Mouse (Mus musculus) ovary, postnatal 10 days (tissue): Measurements from ENCODE around the gene Sdk1.
"Not testable (repeated sequence)": the region's sequence is repeated elsewhere in the genome, so short reads cannot be mapped to it uniquely, and the experiment has no call there.

Source experiments
- DNase-seq: peaks from one replicate; pipeline ENCODE4 v3.0.0; 2022; ENCODE audit warnings: low spot score

Sdk1 gene

DNA sequence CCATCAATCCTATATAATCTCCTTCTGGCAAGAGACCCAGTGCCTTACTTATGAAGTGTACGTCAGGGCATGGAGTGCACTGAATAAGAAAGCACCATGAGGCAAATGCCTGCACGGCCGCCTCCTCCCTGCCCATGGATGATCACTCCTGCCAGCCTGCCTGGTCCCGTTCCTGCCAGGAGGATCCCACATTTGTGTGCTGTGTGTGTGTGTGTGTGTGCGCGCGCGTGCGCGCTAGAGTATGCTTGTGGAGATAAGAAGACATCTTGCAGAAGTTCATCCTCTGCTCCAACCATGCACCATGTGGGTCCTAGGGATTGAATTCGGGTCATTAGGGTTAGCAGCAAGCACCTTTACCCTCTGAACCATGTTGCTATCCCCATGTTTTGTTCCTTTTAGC lies 395.1 kb downstream of the Sdk1 start:
- no peak for DNase-seq

DNA sequence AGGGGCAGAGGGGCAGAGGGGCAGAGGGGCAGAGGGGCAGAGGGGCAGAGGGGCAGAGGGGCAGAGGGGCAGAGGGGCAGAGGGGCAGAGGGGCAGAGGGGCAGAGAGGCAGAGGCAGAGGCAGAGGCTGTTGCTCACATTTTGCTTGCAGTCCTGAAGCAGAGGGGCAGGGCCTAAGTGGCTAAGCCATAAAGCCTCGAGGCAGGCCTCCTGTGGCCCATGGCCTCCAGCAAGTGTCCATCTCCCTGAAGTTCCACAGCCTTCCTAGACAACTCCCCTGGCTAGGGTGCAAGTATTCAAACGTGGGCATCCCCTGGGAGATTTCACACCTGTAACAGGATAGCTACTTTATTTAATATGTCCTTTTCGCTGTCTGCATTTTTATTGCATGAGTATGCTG lies 395.8 kb downstream of the Sdk1 start:
- not testable (repeated sequence) for DNase-seq

DNA sequence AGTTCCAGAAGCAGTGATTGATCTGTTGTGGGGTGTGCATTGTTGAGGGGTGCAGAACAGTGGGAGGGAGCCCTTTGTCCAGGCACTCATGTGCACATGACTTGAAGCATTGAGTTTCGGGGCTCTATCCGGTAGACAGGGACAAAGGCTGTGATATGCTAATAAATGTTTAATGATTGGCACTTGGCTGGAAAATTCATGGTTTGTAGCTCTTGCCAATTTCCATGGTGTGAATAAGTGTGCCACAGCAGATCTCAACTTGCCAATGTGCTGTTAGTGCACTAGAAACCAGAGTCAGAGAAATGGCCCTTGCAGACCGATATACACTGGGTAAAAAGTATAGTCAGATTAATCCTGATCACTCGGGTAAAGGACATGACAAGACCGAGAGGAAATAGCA lies 404.4 kb downstream of the Sdk1 start:
- no peak for DNase-seq

DNA sequence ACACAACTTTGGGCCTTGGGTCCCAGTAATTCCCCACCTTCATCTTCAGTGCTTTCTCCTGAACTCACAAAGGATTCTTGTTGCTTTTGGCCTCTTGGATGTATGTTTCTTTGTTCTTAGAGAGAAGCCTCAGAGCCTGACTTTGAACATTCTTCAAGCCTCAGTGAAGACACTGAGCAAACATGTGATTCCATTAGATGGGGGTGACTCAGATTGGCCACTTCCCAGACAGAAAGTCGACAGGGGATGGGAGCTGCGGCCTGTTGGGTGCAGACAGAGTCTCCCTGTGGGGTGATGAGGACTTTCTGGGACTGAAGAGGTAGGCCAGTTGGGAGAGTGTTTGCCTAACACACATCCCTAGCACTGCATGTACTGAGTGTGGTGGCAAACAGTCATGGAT lies 405.3 kb downstream of the Sdk1 start:
- no peak for DNase-seq

DNA sequence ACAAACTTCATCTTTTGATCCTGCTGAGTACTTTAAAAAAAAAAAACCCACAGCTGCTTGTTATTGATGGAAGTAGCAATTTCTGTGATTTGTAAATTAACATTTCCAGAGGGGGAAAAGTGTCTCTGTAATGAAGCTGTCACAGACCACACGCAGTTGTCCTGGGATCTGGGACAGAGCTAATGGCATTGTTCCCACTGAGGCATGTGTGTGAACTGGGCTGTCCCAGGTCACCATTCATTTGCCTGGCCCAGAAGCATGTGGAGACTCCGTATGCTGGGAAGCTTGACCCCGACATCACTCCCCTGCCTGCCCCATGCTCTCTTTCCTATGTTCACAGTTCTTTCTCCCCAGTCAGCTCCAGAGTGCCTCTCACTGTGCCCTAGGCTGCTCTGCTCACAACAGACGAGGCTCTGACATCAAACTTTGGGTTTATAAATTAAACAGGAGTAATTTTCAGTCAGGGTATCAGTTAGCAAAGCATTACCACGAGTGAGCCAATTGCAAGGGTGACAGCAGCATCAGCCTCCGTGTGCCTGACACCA lies 408.6 kb downstream of the Sdk1 start:
- DNase-seq = no peak

DNA sequence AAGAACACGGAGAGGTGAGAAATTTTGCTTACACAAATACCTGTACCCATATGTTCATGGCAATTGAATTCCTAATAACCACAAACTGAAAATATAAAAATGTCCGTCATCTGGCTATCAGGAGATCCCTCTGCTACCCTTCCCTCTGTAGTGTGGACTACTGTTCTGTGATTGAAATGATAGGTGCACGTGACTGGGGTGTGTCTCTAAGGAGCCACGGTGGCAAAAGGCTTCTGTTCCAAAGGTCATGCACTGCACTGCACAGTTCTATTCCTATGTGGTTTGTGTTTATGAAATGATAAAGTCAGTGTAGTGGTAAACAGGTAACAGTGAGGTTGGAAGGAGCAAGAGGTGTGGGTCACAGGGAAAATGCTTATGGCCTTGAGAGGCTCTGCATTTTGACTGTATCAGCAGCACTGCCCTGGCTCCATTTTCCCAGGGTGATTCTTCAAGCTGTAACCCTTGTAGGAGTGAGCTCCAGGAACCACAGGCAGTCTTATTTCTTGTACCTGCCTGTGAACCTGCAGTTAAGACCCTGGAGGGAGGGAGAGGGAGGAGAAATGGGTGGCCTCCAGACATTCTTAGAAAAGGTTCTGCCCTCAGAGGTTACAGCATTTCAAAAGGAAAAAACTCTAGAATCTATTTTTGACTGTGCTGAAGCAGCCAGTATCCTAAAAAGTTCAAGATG lies 410.5 kb downstream of the Sdk1 start:
- DNase-seq = no peak

DNA sequence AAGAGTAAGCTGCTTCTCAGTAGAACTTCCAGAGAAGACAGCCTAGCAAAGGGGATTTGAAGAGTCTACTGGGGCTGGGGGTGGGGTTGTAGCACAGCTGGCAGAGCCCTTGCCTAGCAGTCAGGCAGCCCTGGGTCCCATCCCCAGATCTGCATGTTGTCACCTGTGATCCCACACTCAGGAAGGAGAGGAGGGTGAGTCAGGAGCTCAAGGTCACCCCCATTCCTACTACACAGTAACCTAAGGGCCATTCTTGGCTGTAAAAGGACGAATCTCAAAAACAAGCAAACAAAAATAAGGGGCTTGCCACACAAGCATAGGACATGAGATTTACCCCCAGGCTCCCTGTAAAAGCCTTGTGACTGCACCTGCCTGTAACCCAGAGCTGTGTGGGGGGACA lies 435.1 kb downstream of the Sdk1 start:
- no peak for DNase-seq

DNA sequence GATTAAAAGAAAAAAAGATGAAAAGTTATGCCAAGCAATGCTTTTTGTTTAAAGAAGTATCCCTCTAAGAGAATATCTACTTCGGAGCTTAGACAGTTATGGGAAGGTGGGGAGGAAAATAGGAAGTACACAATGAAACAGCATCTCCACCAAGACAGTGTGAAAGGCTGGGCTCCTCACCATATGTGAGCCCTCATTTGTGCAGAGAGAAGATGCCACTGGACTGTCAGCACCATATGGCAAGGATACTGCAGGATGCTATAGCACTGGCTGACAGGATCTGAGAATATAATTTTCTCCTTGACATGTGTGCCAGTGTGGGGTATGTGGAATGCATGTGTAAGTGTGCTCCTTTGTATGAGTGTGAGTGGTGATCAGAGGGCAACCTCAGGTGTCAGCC lies 435.7 kb downstream of the Sdk1 start:
- DNase-seq = no peak

DNA sequence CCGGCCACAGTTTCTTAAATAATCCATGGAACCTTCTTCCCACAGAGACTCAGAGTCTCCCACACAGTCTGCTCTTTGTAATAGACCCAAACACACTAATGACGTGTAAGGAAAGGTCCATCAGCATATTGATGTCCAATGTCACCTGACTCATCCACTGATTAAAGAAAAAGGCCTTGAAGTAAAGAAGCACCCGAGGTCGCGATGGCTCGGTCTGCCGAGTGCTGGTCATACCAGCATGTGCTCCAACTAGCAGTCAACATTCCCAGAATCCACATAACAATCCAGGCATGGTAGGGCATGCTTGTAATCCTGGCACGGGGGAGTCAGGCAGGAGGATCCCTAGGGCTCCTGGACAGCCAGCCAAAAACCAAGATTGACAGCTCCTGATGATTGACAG lies 436.6 kb downstream of the Sdk1 start:
- no peak for DNase-seq

DNA sequence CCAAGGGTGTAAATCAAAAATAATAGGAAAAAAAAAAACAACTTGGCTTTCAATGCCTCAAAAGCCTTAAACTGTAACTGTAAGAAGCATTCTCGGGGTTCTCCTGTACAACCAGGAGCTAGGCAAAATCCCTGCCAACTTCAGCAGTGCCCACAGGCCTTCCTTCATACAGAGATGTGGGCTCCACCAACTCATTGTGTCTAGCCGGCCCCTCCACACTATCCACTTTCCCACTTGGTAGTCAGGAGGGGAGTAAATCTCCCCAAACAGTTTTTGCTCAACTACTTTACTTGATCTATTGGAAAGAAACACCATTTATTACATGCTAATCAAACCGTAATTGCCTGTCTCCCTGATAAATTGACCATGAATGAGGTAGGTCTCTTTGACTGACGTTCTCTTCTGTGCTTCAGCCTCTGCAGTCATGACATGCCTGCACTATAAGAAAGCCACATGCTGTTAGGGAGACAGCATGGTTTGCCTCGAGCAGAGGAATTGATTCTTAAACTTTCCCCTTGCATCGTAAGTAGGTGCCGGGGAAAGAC lies 445.7 kb downstream of the Sdk1 start:
- DNase-seq = no peak

DNA sequence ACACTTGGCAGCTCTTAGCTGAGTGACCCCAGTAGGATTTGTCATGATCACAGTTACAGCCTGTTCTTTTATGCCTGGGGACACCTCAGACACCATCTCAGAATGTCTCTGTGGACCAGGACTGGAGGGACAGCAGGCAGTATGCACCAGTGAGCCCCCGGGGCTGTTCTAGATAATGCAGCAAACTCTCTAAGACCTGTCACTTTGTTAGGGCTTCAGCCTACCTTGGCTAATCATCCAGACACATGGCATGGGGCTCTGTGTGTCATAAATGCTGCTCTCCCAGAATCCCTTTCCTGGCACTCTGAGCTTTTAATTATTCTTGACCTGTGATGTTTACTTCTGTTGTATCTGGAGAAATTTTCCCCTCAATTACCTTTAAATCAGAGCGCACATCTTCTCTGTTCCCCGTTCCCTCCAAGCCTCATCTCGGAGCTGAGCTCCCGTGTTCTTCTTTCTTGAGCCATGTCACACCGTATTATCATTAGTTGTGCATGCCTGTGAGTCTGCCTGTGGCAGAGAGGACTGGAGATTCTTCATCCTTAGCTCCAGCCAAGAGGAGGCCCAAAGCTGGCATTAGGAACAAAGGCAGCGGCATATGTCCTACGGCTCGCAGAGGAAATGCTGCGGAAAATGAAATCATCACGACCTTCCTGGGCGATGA lies 448.3 kb downstream of the Sdk1 start:
- no peak for DNase-seq

DNA sequence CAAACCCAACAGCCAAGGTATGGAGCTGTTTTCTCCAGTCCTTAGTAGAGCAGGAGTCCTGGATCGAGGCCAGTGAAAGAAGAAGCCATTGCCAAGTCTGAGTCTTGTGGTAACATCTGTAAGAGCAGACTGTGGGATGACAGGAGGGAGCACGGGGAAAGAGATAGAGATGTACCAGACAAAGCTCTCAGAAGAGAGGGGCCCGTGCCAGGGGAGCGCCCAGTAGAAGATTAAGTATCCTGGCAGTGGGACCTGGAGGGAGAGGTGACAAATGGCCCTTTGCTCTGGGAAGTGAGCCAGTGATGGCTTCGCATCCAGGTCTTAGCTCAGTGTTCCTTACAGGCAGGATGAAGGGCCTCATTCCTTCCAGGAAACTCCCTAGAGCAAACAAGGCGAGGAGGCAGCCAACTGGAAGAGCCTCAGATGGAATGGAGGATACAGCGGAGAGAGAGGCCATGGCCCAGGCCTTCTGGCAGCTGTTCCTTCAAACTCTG lies 450.2 kb downstream of the Sdk1 start:
- peak; percentile 51 for DNase-seq

DNA sequence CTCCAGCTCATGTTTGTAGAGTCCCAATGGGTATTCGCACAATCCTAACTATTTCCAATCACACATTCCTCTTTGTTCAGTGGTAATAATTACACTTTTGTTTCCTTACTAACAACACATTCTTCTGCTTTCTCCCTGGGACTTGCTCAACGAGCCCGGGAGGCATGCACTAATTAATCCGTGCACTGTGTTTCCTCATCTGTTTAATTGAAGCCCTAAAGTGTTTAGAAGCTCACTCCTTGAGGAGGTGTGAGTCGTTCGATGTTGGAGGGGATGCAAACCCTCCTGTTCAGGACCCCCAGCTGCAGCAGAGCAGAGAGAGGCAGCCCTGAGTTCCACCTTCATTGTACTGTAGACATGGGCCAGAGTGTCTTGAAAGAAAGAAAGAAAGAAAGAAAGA lies 452.4 kb downstream of the Sdk1 start:
- DNase-seq = no peak

DNA sequence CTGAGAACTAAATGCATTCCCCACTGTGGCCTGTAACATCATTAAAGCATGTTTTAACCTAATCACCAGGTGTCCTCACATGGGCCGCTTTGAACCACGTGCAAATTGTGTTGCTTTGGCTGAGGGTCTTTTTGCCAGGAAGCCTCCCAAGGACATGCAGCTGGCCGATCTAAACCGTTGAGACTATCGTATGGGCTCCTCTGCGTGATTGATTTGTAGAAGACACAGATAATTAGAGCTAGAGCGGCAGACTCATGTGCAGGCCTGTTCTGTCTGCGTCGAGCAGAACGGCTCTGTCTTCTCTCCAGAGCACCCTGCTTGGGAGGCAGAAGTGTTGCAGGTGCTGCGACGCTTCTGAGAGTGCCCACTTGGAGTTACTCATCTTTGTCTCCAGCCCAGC lies 453.6 kb downstream of the Sdk1 start:
- no peak for DNase-seq

DNA sequence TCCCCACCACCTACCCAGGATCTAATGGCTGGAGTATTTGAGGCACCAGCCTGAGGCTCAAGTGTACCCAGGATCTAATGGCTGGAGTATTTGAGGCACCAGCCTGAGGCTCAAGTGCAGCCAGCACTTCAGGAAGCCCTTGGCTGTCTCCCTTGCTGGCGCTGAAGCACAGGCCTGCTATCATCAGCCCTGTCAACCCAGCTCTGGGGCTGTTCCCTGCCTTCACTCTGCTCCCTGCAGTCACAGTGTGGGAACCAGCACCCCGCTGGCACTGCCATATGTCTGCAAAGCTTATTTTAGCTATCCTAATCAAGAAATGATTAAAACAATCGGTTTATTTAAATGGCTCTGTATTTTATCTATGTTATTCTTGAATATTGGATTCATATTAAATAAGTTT lies 457.1 kb downstream of the Sdk1 start:
- DNase-seq = no peak

DNA sequence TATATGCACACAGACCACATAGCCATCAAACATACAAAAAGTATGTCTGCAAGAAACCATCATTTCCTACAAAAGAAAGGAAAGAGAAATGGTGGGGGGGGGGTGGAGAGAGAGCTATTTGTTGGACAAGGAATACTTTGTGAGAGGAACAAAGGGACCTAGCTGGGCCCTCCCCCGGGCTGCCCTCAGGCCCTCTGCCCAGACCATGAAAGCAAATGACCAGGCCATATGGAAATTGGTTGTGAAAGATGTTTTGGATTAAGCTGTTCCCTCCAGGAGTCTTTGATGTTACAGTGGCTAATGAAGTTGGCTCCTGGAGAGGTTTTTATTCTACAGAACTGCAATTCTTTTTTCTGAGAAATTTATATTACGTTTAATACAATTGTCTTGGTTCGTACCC lies 479.5 kb downstream of the Sdk1 start:
- DNase-seq = no peak

DNA sequence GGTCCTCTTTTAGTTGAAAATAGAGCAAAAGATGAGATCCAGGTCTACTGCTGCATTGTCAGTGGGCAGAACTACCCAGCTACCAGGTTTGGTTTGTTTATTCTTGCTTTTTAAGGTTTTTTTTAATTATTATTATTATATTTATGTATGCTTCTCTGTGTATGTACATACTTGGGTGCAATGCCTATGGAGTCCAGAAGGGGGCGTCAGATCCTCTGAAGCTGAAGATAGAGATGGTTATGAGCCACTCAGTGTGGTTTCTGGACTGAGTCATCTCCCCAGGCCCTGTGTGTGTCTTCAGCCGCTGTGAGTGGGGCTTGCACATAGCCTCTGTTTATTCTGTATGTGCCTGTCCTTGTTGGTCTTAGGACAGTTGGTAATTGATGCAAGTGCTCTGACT lies 486.7 kb downstream of the Sdk1 start:
- no peak for DNase-seq

DNA sequence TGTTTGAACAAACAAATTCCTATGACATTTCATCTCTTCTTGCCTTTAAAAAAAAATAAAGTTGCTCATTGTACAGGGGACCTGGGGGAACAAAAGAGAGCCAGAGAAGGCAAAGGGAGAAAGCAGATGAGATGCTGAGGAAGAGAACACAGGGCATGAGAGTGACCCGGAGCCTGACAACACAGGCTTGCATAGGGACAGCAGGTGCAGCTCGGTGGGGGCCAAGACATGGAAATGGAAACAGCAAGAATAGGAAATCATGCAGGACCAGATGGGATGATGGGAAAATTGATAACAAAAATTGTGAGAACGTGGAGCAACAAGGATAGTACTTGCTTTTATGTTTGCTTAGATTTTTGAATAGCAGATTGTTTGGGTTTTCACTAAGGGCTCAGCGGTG lies 488.7 kb downstream of the Sdk1 start:
- no peak for DNase-seq

DNA sequence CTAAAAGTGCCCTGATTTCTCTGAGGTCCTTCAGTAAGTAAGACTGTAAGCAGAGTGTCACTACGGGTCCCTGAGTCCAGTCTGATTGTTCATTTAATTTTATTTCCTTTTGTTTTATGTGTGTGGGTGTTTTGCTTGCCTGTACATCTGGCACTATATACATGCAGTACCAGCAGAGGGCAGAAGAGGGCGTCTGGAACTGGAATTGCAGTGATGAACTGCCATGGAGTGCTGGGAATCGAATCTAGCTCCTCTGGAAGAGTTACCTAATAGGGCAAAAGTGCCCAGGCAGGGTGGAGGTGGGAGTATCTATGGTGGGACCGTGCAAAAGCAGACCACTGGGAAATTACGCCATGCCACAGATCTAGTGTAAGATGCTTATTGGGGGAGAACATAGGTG lies 497.4 kb downstream of the Sdk1 start:
- DNase-seq = no peak

DNA sequence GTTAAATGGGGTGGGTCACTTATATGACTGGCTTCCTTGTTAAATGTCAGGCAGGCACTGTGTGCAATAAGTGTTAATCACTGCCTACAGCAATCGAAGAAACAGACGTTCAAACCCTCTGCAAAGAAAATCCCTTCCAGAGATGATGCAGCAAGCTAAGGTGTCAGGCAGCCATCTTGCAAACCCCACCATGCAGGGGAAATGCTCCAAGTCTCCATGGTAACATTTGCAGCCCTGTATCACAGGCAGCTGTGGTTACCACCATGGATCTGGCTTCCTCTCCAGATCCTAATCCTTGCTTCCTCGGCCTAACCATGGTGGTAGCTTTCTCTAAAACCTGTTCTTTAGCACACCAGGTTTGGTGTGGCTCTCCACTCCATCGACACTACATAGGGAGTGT lies 507.5 kb downstream of the Sdk1 start:
- DNase-seq = no peak

DNA sequence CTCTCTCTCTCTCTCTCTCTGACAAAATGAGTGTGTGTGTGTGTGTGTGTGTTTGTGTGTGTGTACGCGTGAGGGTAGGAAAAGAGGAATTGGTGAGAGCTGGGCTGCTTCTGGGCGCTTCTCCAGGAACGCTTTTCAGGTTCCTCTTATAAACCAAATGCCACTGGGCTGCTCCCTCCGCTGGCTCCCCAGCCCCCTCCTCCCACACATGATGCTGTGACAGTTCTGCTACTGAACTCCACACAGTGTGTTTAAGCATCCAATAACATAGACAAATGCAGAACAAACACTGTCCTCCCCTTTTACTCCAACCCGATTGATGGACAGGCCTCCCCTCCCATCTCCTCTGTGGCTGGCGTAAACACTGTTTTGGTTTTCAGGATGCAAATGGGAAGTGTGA lies 513.0 kb downstream of the Sdk1 start:
- DNase-seq = no peak

DNA sequence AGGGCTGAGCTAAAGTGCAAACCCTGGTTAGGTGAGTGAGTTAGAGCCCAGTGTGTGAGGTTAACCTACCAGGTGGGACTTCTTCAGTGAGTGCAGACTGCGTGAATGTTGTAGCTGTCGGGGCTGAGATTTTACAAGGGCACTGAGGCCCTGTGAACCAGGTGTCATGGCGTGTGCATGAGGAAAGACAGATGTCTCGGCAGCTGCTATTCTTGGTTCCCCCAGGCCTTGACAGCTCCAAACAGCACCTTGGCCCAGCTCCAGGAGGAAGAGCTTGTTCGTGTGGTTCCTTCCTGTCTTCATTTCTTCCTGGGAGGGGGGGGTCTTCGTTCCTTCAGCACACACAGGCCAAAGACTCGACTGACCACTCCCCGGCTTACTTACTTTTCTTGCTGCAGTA lies 517.6 kb downstream of the Sdk1 start:
- no peak for DNase-seq

DNA sequence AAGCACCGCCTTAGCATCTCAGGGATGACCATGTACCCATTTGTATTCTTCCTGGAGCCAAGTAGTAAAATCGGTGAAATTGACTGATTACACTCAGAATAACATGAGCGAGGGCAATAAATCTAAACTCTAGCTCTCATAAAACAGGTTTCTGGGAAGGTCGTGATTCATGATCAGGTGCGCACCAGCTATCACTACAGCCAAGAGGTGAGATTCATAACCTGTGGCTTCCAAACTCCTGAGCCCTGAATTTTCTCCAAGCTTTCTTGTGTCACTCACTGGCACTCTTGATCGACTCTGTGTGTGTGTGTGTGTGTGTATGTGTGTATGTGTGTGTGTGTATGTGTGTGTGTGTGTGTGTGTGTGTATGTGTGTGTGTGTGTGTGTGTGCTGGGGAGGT lies 522.8 kb downstream of the Sdk1 start:
- no peak for DNase-seq
